Mouse (Mus musculus) layer of hippocampus, adult 2 months (tissue): ENCODE measurements at regions not wholly inside any gene's neighbourhood (a gene's known extent, or its start where the extent isn't known, plus 50 kb on each side); places are given as distances from the start of the nearest gene placed in this dataset.
A peak's percentile ranks its signal among the peaks of the same experiment; 100 is the strongest.

ENCODE experiments used
- DNase-seq, 2 experiments: peaks; one replicate each; pipeline ENCODE4 v3.0.0; 2022; ENCODE audit warnings: low spot score in 2 of 2
- H3K27ac ChIP-seq: fragments of 200-600 bp; 2 replicates; pipeline ENCODE4 v1.8.1; 2022
- H3K4me3 ChIP-seq: fragments of 200-600 bp; 2 replicates; pipeline ENCODE4 v1.8.1; 2022; ENCODE audit warnings: mild to moderate bottlenecking
- CTCF ChIP-seq: fragments of 200-600 bp; conservative IDR thresholded peaks from 2 replicates; pipeline ENCODE4 v1.8.1; 2022; ENCODE audit warnings: antibody characterized with exemption, mild to moderate bottlenecking, moderate library complexity

GRCm38 (mm10) chr9:31971801-31972628 is 58.8 kb upstream of the Barx2 start:
- H3K4me3 ChIP-seq = 0 out of 2 replicates have a peak overlapping the region, but pooled peaks have one; percentile 2
- TF ChIP-seq CTCF = peak; percentile 97
- DNase-seq = peak; percentile 75 to 79
- peak overlapping the region; percentile 63 for H3K27ac ChIP-seq

- DNase-seq = no peak
- no peak overlapping the region for H3K4me3 ChIP-seq
- H3K27ac ChIP-seq = peak overlapping the region; percentile 63
- TF ChIP-seq CTCF = no peak
Observed at GRCm38 (mm10) chr9:31972629-31972993, 59.3 kb upstream of the Barx2 start.

- DNase-seq = no peak
- Histone ChIP-seq H3K4me3 (no peak overlapping the region), H3K27ac (no peak overlapping the region)
- TF ChIP-seq CTCF = no peak
Observed at GRCm38 (mm10) chr9:31976191-31976590, 62.9 kb upstream of the Barx2 start.

GRCm38 (mm10) chr9:31978071-31978470 is 64.8 kb upstream of the Barx2 start:
- Histone ChIP-seq H3K4me3 (no peak overlapping the region), H3K27ac (no peak overlapping the region)
- DNase-seq = no peak
- TF ChIP-seq CTCF = no peak

GRCm38 (mm10) chr9:31979211-31979610 is 65.9 kb upstream of the Barx2 start:
- no peak for TF ChIP-seq CTCF
- no peak overlapping the region for H3K27ac ChIP-seq
- H3K4me3 ChIP-seq = no peak overlapping the region
- no peak for DNase-seq

GRCm38 (mm10) chr9:31980459-31980858 is 67.2 kb upstream of the Barx2 start:
- no peak overlapping the region for H3K4me3 ChIP-seq
- no peak for DNase-seq
- no peak for TF ChIP-seq CTCF
- H3K27ac ChIP-seq = no peak overlapping the region

- no peak for DNase-seq
- H3K27ac ChIP-seq = no peak overlapping the region
Observed at GRCm38 (mm10) chr9:31983759-31984586, 70.7 kb upstream of the Barx2 start.

GRCm38 (mm10) chr9:31988826-31989225 is 75.6 kb upstream of the Barx2 start:
- no peak for DNase-seq
- Histone ChIP-seq H3K4me3 (no peak overlapping the region), H3K27ac (no peak overlapping the region)
- no peak for TF ChIP-seq CTCF

More at GRCm38 (mm10) chr9:31983759-31984586, 70.7 kb upstream of the Barx2 start:
- no peak overlapping the region for H3K4me3 ChIP-seq
- no peak for TF ChIP-seq CTCF

- peak in 1 of 2 experiments; percentile 52 for DNase-seq
- no peak overlapping the region for H3K27ac ChIP-seq
- no peak for TF ChIP-seq CTCF
- H3K4me3 ChIP-seq = peak overlapping the region; percentile 1; the same call in 1 of the 2 replicates
Observed at GRCm38 (mm10) chr9:31989581-31990360, 76.5 kb upstream of the Barx2 start.

GRCm38 (mm10) chr9:31990456-31990855 is 77.2 kb upstream of the Barx2 start:
- Histone ChIP-seq H3K27ac (no peak overlapping the region), H3K4me3 (no peak overlapping the region)
- TF ChIP-seq CTCF = no peak
- DNase-seq = no peak

- Histone ChIP-seq H3K27ac (no peak overlapping the region), H3K4me3 (no peak overlapping the region)
- TF ChIP-seq CTCF = no peak
- DNase-seq = no peak
Observed at GRCm38 (mm10) chr9:31993631-31994601, 80.7 kb upstream of the Barx2 start.

GRCm38 (mm10) chr9:31995101-31995500 is 81.8 kb upstream of the Barx2 start:
- TF ChIP-seq CTCF = no peak
- Histone ChIP-seq H3K4me3 (no peak overlapping the region), H3K27ac (no peak overlapping the region)
- DNase-seq = no peak
